ENCODE assay signal across 14 mouse cellular contexts in the genomic region with DNA sequence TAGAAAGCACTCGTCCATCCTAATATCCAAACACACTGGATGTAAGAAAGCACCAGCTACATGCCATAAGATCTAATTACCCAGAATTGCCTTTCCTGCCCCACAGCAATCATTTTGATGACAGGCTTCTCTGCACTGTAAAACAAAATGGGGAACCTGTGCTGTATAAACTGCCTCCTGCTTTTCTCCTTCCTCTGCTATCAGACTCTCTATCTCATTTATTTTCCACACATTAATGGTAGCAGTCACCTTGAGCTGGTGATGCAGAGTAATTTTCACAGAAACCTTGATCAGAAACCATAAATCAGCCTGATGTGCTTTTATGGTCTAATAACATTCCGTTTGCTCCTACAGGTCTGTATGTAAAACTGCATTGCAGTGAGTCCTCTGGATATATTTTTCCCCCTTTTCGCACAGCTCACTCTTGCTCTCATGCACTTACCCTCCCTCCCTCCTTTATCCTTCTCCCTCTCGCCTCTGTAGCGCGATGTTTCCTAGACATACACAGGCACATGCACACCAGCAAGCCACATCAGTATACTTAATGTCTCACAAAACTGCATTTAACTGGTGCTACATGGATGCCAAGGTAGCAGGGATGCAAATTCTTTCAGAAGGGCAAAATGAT.
A peak's percentile ranks its signal among the peaks of the same experiment; 100 is the strongest.
DNase-seq lines count a peak whose midpoint lies in the region; ATAC-seq lines count a peak whose summit lies in the region.
"Had no signal": no experiment of that assay in that cellular context is flagged by ENCODE, and none has a peak within 500 bp of the region (broad histone marks: within the 10 kb centered on the region; RNA-seq: fewer than 3 reads in every experiment).

No protein-coding gene starts in this region.

- no peaks in the 10 kb centered on the region; the same call in 1 of the 2 replicates for H3K4me1 ChIP-seq in forebrain, embryonic 11.5 days (replicated peaks; ENCODE audit: control insufficient read depth, insufficient read depth, low read length)
- H3K4me1 ChIP-seq in forebrain, embryonic 10.5 days = peaks cover 24% of the 10 kb centered on the region
- peaks cover 32% of the 10 kb centered on the region for H3K4me1 ChIP-seq in embryonic facial prominence, embryonic 10.5 days
- peaks cover 10% of the 10 kb centered on the region for H3K4me1 ChIP-seq in hindbrain, embryonic 16.5 days (ENCODE audit: control insufficient read depth, insufficient read depth, low read depth, low read length)
- peaks cover 24% of the 10 kb centered on the region for H3K4me1 ChIP-seq in midbrain, embryonic 14.5 days (ENCODE audit: control insufficient read depth, insufficient read depth, low read length)
- H3K4me1 ChIP-seq: lung, embryonic 15.5 days; megakaryocyte, embryonic 14.5 days had no signal

- H3K27ac ChIP-seq in forebrain, embryonic 11.5 days (ENCODE audit: low read depth, low read length) = no peak overlapping the region
- no peak overlapping the region; the same call in 1 of the 2 replicates for H3K27ac ChIP-seq in forebrain, embryonic 10.5 days
- 0 out of 2 replicates have a peak overlapping the region, but pooled peaks have one; percentile 1 for H3K27ac ChIP-seq in embryonic facial prominence, embryonic 10.5 days (replicated peaks)
- peak overlapping the region; percentile 79 for H3K27ac ChIP-seq in hindbrain, embryonic 16.5 days (ENCODE audit: low read depth, low read length)
- peak overlapping the region; percentile 84 for H3K27ac ChIP-seq in midbrain, embryonic 14.5 days (replicated peaks; ENCODE audit: low read depth, low read length)
- H3K27ac ChIP-seq: lung, embryonic 15.5 days had no signal

- no peaks in the 10 kb centered on the region for H3K36me3 ChIP-seq in forebrain, embryonic 11.5 days (ENCODE audit: control insufficient read depth, insufficient read depth, low read length)
- no peaks in the 10 kb centered on the region for H3K36me3 ChIP-seq in forebrain, embryonic 10.5 days (replicated peaks)
- no peaks in the 10 kb centered on the region for H3K36me3 ChIP-seq in embryonic facial prominence, embryonic 10.5 days (replicated peaks)
- H3K36me3 ChIP-seq in hindbrain, embryonic 16.5 days (ENCODE audit: control insufficient read depth, insufficient read depth, low read length) = no peaks in the 10 kb centered on the region
- no peaks in the 10 kb centered on the region for H3K36me3 ChIP-seq in midbrain, embryonic 14.5 days (ENCODE audit: control insufficient read depth, insufficient read depth, low read length)
- H3K36me3 ChIP-seq: lung, embryonic 15.5 days had no signal

- H3K9ac ChIP-seq in forebrain, embryonic 11.5 days (ENCODE audit: low read length) = no peak overlapping the region
- H3K9ac ChIP-seq in hindbrain, embryonic 16.5 days (ENCODE audit: low read depth, low read length) = peak overlapping the region; percentile 29
- no peak overlapping the region; the same call in 1 of the 2 replicates for H3K9ac ChIP-seq in midbrain, embryonic 14.5 days (replicated peaks; ENCODE audit: low read length)
- H3K9ac ChIP-seq: lung, embryonic 15.5 days had no signal

- H3K4me3 ChIP-seq in forebrain, embryonic 11.5 days (ENCODE audit: low read depth, low read length) = no peak overlapping the region
- H3K4me3 ChIP-seq in forebrain, embryonic 10.5 days = no peak overlapping the region
- no peak overlapping the region for H3K4me3 ChIP-seq in embryonic facial prominence, embryonic 10.5 days
- no peak overlapping the region for H3K4me3 ChIP-seq in hindbrain, embryonic 16.5 days (ENCODE audit: low read length)
- no peak overlapping the region for H3K4me3 ChIP-seq in midbrain, embryonic 14.5 days (replicated peaks; ENCODE audit: low read depth, low read length)
- H3K4me3 ChIP-seq: lung, embryonic 15.5 days; megakaryocyte, embryonic 14.5 days had no signal

- no peaks in the 10 kb centered on the region for H3K27me3 ChIP-seq in forebrain, embryonic 11.5 days (ENCODE audit: control insufficient read depth, insufficient read depth, low read length)
- no peaks in the 10 kb centered on the region for H3K27me3 ChIP-seq in forebrain, embryonic 10.5 days (ENCODE audit: poor library complexity, severe bottlenecking)
- H3K27me3 ChIP-seq in embryonic facial prominence, embryonic 10.5 days (replicated peaks; ENCODE audit: low read depth, poor library complexity, severe bottlenecking) = no peaks in the 10 kb centered on the region
- H3K27me3 ChIP-seq in hindbrain, embryonic 16.5 days (replicated peaks; ENCODE audit: control insufficient read depth, insufficient read depth, low read length) = no peaks in the 10 kb centered on the region
- H3K27me3 ChIP-seq in midbrain, embryonic 14.5 days (ENCODE audit: control insufficient read depth, insufficient read depth, low read length) = no peaks in the 10 kb centered on the region
- H3K27me3 ChIP-seq: lung, embryonic 15.5 days; megakaryocyte, embryonic 14.5 days had no signal

- ATAC-seq in forebrain, embryonic 11.5 days (replicated peaks; ENCODE audit: low FRiP score) = peak; percentile 59; the same call in 1 of the 2 replicates
- ATAC-seq in hindbrain, embryonic 16.5 days = peak; percentile 85
- ATAC-seq in midbrain, embryonic 14.5 days (ENCODE audit: low FRiP score, low TSS enrichment) = peak; percentile 35; the same call in 1 of the 2 replicates

- H3K4me2 ChIP-seq in forebrain, embryonic 11.5 days (ENCODE audit: low read depth, low read length, severe bottlenecking) = no peak overlapping the region
- no peak overlapping the region; the same call in 1 of the 2 replicates for H3K4me2 ChIP-seq in hindbrain, embryonic 16.5 days (ENCODE audit: low read length)
- H3K4me2 ChIP-seq in midbrain, embryonic 14.5 days (ENCODE audit: low read length) = no peak overlapping the region
- H3K4me2 ChIP-seq: lung, embryonic 15.5 days had no signal

- 83% methylated on average over 6 of the region's 6 CpGs for WGBS in forebrain, embryonic 11.5 days
- 81% methylated on average over 6 of the region's 6 CpGs for WGBS in forebrain, embryonic 10.5 days
- 85% methylated on average over 6 of the region's 6 CpGs for WGBS in embryonic facial prominence, embryonic 10.5 days
- WGBS in hindbrain, embryonic 16.5 days = 52% methylated on average over 6 of the region's 6 CpGs
- WGBS in midbrain, embryonic 14.5 days = 67% methylated on average over 6 of the region's 6 CpGs

- no peaks in the 10 kb centered on the region for H3K9me3 ChIP-seq in forebrain, embryonic 11.5 days (ENCODE audit: control insufficient read depth, low read length)
- H3K9me3 ChIP-seq in forebrain, embryonic 10.5 days = no peaks in the 10 kb centered on the region
- H3K9me3 ChIP-seq in embryonic facial prominence, embryonic 10.5 days = no peaks in the 10 kb centered on the region
- H3K9me3 ChIP-seq in hindbrain, embryonic 16.5 days (ENCODE audit: control insufficient read depth, low read length) = no peaks in the 10 kb centered on the region
- no peaks in the 10 kb centered on the region for H3K9me3 ChIP-seq in midbrain, embryonic 14.5 days (ENCODE audit: control insufficient read depth, low read length)
- H3K9me3 ChIP-seq: lung, embryonic 15.5 days had no signal

- no peak for DNase-seq in forebrain, embryonic 11.5 days (ENCODE audit: low spot score)
- DNase-seq in forebrain, embryonic 10.5 days (ENCODE audit: extremely low spot score, low spot score) = no peak
- no peak for DNase-seq in embryonic facial prominence, embryonic 10.5 days (ENCODE audit: low spot score)
- DNase-seq in midbrain, embryonic 14.5 days = peak; percentile 45
- no peak for DNase-seq in layer of hippocampus, postnatal 10 days (ENCODE audit: low spot score in 2 of 2)
- DNase-seq in thymus, postnatal 4 days = no peak
- DNase-seq in ovary, postnatal 14 days (ENCODE audit: low spot score) = no peak
- DNase-seq: adrenal gland, postnatal 25 days; cerebellum, adult 11 months; gastrocnemius, postnatal 25 days; kidney, postnatal 4 days had no signal

Comparison
In these comparisons a context has a peak if more than half of its experiments do, and no peak if none do; other contexts are left out.
1. ATAC-seq: peak in every context shown above with its lines; median percentile 85 in hindbrain, embryonic 16.5 days; 59 in forebrain, embryonic 11.5 days; 35 in midbrain, embryonic 14.5 days.
2. H3K27ac ChIP-seq: peak in embryonic facial prominence, embryonic 10.5 days (single experiment), hindbrain, embryonic 16.5 days (single experiment) and midbrain, embryonic 14.5 days (single experiment); none in forebrain, embryonic 11.5 days (single experiment) and forebrain, embryonic 10.5 days (single experiment).